Comparison of ENCODE assay signal across 8 mouse cellular contexts in the genomic region with DNA sequence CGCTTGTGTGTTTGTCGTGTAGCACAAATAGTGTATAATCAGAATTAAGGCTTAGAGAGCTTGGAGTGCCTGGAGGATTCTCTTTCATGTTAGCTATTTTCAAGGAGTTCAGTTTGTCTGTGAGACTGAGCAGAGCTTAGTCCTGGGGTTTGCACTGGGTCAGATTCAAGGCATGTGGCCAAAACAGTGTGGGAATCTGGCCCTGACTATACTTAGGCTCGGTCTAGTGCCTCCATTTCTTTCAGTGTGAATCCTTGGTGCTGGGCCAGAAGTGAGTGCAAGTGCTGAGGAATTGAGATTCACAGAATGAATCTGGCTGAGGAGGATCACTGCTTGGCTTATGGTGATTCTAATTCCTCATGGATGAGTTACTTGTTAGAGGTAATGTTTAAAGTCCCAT. TPM values are rescaled to one million over a fixed set of nuclear protein-coding genes. Genes with fewer than 3 reads are reported as not detected.
A peak's percentile ranks its signal among the peaks of the same experiment; 100 is the strongest.
DNase-seq lines count a peak whose midpoint lies in the region; ATAC-seq and TF ChIP-seq lines count a peak whose summit lies in the region.

No protein-coding gene starts in this region.

- H3K9ac ChIP-seq in lung, embryonic 14.5 days, result no peak overlapping the region
- no peak overlapping the region for H3K9ac ChIP-seq in heart, adult 2 months (ENCODE audit: low read depth, low read length)

- H3K9me3 ChIP-seq in lung, embryonic 14.5 days (ENCODE audit: low read depth, low read length), result no peaks in the 10 kb centered on the region

- no peak overlapping the region for H3K4me2 ChIP-seq in lung, embryonic 14.5 days

- WGBS in lung, embryonic 14.5 days, result 58% methylated on average over 3 of the region's 3 CpGs
- WGBS in heart, adult 2 months, result 52% methylated on average over 3 of the region's 3 CpGs

- TF ChIP-seq EP300 in heart, adult 2 months (IDR thresholded peaks at IDR 0.05; ENCODE audit: insufficient read depth, low read depth, low read length), result no peak

- no peaks in the 10 kb centered on the region for H3K36me3 ChIP-seq in lung, embryonic 14.5 days (ENCODE audit: insufficient read depth)
- H3K36me3 ChIP-seq in heart, adult 2 months (ENCODE audit: control insufficient read depth, insufficient read depth, low read length), result peaks cover 2% of the 10 kb centered on the region; the same call in 1 of the 2 replicates

- no peak overlapping the region for H3K27ac ChIP-seq in lung, embryonic 14.5 days (ENCODE audit: low read depth)
- no peak overlapping the region for H3K27ac ChIP-seq in heart, adult 2 months

- TF ChIP-seq POLR2A in heart, adult 2 months (IDR thresholded peaks at IDR 0.05; ENCODE audit: insufficient read depth, low read depth, low read length), result no peak

- intact Hi-C loops in heart, adult 2 months (cut with DNase I), result no loop called here

- peaks cover 15% of the 10 kb centered on the region for H3K4me1 ChIP-seq in lung, embryonic 14.5 days (ENCODE audit: insufficient read depth)
- peaks cover 6% of the 10 kb centered on the region for H3K4me1 ChIP-seq in heart, adult 2 months (ENCODE audit: control insufficient read depth, insufficient read depth, low read length)

- DNase-seq in lung, embryonic 14.5 days, result peak; percentile 79
- DNase-seq in lung, postnatal 36 days, result no peak
- peak; percentile 39 for DNase-seq in cerebellum, adult 11 months
- DNase-seq in heart, adult 2 months, result peak; percentile 50 to 63
- peak; percentile 74 for DNase-seq in kidney, postnatal 10 days
- DNase-seq in thymus, postnatal 0 days (ENCODE audit: low spot score), result no peak
- DNase-seq in frontal cortex, postnatal 10 days (ENCODE audit: low spot score in 2 of 2), result no peak

- H3K79me2 ChIP-seq in heart, adult 2 months (replicated peaks; ENCODE audit: control insufficient read depth, insufficient read depth, low read length), result no peaks in the 10 kb centered on the region

- no peaks in the 10 kb centered on the region for H3K27me3 ChIP-seq in lung, embryonic 14.5 days (ENCODE audit: insufficient read depth, low read length)
- H3K27me3 ChIP-seq in heart, adult 2 months (ENCODE audit: control insufficient read depth, insufficient read depth, low read length), result no peaks in the 10 kb centered on the region

- TF ChIP-seq CTCF in lung, embryonic 14.5 days (IDR thresholded peaks at IDR 0.05; ENCODE audit: low read depth), result no peak
- TF ChIP-seq CTCF in heart, adult 2 months (IDR thresholded peaks at IDR 0.05), result no peak

- peak; percentile 60; the same call in 1 of the 2 replicates for ATAC-seq in lung, embryonic 14.5 days (ENCODE audit: insufficient read depth)
- ATAC-seq in erythroid progenitor cell, adult 5-6 weeks (replicated peaks; ENCODE audit: low FRiP score, poor library complexity, severe bottlenecking), result no peak

- no peak overlapping the region for H3K4me3 ChIP-seq in lung, embryonic 14.5 days (ENCODE audit: low read depth, low read length)
- no peak overlapping the region for H3K4me3 ChIP-seq in heart, adult 2 months

RNA-seq across cellular contexts. Expression of a gene that starts 6.5 kb away (rescaled TPM):
- 32.2 and 33.8 TPM in 2 replicates for polyA plus RNA-seq in lung, embryonic 14.5 days (2014; fragmentation: Nextera tagmentation; extraction: Ambion mirVana)
- 10 to 100 TPM; 30.1 to 32.9 TPM for total RNA-seq in heart, adult 2 months (2021)
- 19.2 and 23.7 TPM in 2 replicates for polyA plus RNA-seq in heart, adult 2 months (2012; rRNA removed)
- not detected in 2 replicates for total RNA-seq in erythroid progenitor cell, adult 5-6 weeks (2015; ENCODE audit: low replicate concordance)
- total RNA-seq in erythroid progenitor cell, adult 5-6 weeks (2017; ENCODE audit: low replicate concordance), result 0.15 and 2.1 TPM in 2 replicates
- 4.1 and 4.2 TPM in 2 replicates for polyA plus RNA-seq in thymus, postnatal 0 days (2015; fragmentation: Nextera tagmentation; extraction: Ambion mirVana)

Comparison
In these comparisons a context has a peak if more than half of its experiments do, and no peak if none do; other contexts are left out.
1. DNase-seq: peak in lung, embryonic 14.5 days (single experiment), cerebellum, adult 11 months (single experiment), heart, adult 2 months (2 of 2) and kidney, postnatal 10 days (single experiment); none in lung, postnatal 36 days (single experiment), thymus, postnatal 0 days (single experiment) and frontal cortex, postnatal 10 days (0 of 2).